Mouse (Mus musculus): ENCODE measurements around the gene 4930404N11Rik. TPM values are rescaled to one million over a fixed set of nuclear protein-coding genes. Genes with fewer than 3 reads are reported as not detected.

4930404N11Rik gene
- polyA plus RNA-seq, 1 experiment from 2014 or later = 0.82 TPM

GRCm38 (mm10) chr10:81326858-81327257 lies 38.8 kb downstream of the 4930404N11Rik start:
- 64% methylated on average over 6 of the region's 6 CpGs for WGBS
- peak overlapping the region; percentile 20; the same call in 1 of the 2 replicates for H3K9ac ChIP-seq
- ATAC-seq (ENCODE audit: insufficient number of reproducible peaks, low FRiP score) = no peak
- H3K4me1 ChIP-seq (replicated peaks) = peaks cover 52% of the 10 kb centered on the region
- H3K36me3 ChIP-seq = peaks cover 52% of the 10 kb centered on the region
- H3K4me2 ChIP-seq = no peak overlapping the region
- no peaks in the 10 kb centered on the region for H3K9me3 ChIP-seq (replicated peaks)
- H3K27ac ChIP-seq (ENCODE audit: poor library complexity, severe bottlenecking) = peak overlapping the region; percentile 34; the same call in 1 of the 2 replicates
- no peak overlapping the region for H3K4me3 ChIP-seq
- H3K27me3 ChIP-seq (replicated peaks) = no peaks in the 10 kb centered on the region

DNA sequence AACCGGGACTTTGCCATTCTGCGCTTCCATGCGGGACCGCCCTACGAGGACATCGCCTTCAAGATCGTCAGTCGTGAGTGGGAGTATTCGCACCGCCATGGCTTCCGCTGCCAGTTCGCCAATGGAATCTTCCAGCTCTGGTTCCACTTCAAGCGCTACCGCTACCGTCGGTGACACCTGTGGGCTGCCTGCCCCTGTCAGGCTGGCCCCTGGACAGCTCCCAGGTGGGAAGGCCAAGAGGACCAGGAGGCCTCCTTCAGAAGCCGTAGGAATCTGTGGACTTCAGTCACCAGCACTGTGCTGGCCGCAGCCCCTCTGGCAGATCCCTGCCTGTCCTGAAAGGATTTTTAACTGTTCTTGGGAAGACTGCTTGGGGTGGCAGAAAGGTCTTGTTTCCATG lies 39.8 kb downstream of the 4930404N11Rik start:
- Histone ChIP-seq H3K9me3 (replicated peaks) (no peaks in the 10 kb centered on the region), H3K4me1 (replicated peaks) (peaks cover 55% of the 10 kb centered on the region), H3K27me3 (replicated peaks) (no peaks in the 10 kb centered on the region), H3K9ac (no peak overlapping the region), H3K27ac (ENCODE audit: poor library complexity, severe bottlenecking) (no peak overlapping the region), H3K36me3 (peaks cover 52% of the 10 kb centered on the region), H3K4me2 (no peak overlapping the region), H3K4me3 (no peak overlapping the region)
- ATAC-seq (ENCODE audit: insufficient number of reproducible peaks, low FRiP score) = no peak
- 94% methylated on average over 18 of the region's 18 CpGs for WGBS

DNA sequence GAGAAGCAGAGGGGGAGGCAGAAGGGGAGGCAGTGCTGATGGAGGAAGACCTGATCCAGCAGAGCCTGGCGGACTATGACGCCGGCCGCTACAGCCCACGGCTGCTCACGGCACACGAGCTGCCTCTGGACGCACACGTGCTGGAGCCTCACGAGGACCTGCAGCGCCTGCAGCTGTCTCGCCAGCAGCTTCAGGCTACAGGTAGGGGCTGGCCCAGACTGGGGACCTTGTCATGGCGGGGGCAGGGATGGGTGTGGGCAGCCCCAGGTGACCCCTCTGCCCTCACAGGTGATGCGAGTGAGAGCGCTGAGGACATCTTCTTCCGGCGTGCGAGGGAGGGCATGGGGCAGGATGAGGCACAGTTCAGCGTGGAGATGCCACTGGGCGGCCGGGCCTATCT lies 40.4 kb downstream of the 4930404N11Rik start:
- Histone ChIP-seq H3K36me3 (peaks cover 52% of the 10 kb centered on the region), H3K4me3 (no peak overlapping the region), H3K27me3 (replicated peaks) (no peaks in the 10 kb centered on the region), H3K27ac (ENCODE audit: poor library complexity, severe bottlenecking) (no peak overlapping the region), H3K9ac (no peak overlapping the region), H3K4me1 (replicated peaks) (peaks cover 49% of the 10 kb centered on the region), H3K4me2 (no peak overlapping the region), H3K9me3 (replicated peaks) (no peaks in the 10 kb centered on the region)
- 97% methylated on average over 21 of the region's 21 CpGs for WGBS
- no peak for ATAC-seq (ENCODE audit: insufficient number of reproducible peaks, low FRiP score)

GRCm38 (mm10) chr10:81323791-81324530 lies 41.7 kb downstream of the 4930404N11Rik start:
- H3K36me3 ChIP-seq = peaks cover 52% of the 10 kb centered on the region
- H3K4me1 ChIP-seq (replicated peaks) = peaks cover 47% of the 10 kb centered on the region
- no peak for ATAC-seq (ENCODE audit: insufficient number of reproducible peaks, low FRiP score)
- no peaks in the 10 kb centered on the region for H3K9me3 ChIP-seq (replicated peaks)
- no peak overlapping the region for H3K4me3 ChIP-seq
- no peak overlapping the region for H3K27ac ChIP-seq (ENCODE audit: poor library complexity, severe bottlenecking)
- H3K27me3 ChIP-seq (replicated peaks) = no peaks in the 10 kb centered on the region
- no peak overlapping the region for H3K4me2 ChIP-seq
- WGBS = 94% methylated on average over 18 of the region's 18 CpGs
- H3K9ac ChIP-seq = no peak overlapping the region

GRCm38 (mm10) chr10:81323141-81323775 lies 42.4 kb downstream of the 4930404N11Rik start:
- H3K27ac ChIP-seq (ENCODE audit: poor library complexity, severe bottlenecking) = no peak overlapping the region

GRCm38 (mm10) chr10:81322444-81322843 lies 43.2 kb downstream of the 4930404N11Rik start:
- Histone ChIP-seq H3K27ac (ENCODE audit: poor library complexity, severe bottlenecking) (no peak overlapping the region), H3K4me2 (peak overlapping the region; percentile 88), H3K9ac (no peak overlapping the region; the same call in 1 of the 2 replicates), H3K36me3 (peaks cover 63% of the 10 kb centered on the region), H3K4me1 (replicated peaks) (peaks cover 43% of the 10 kb centered on the region), H3K9me3 (replicated peaks) (no peaks in the 10 kb centered on the region), H3K27me3 (replicated peaks) (no peaks in the 10 kb centered on the region), H3K4me3 (peak overlapping the region; percentile 96; the same call in 1 of the 2 replicates)
- 94% methylated on average over 27 of the region's 27 CpGs for WGBS
- ATAC-seq (ENCODE audit: insufficient number of reproducible peaks, low FRiP score) = no peak

More at GRCm38 (mm10) chr10:81323141-81323775, 42.4 kb downstream of the 4930404N11Rik start:
- H3K9ac ChIP-seq = no peak overlapping the region
- no peak for ATAC-seq (ENCODE audit: insufficient number of reproducible peaks, low FRiP score)
- peaks cover 57% of the 10 kb centered on the region for H3K36me3 ChIP-seq
- no peak overlapping the region for H3K4me3 ChIP-seq
- WGBS = 92% methylated on average over 23 of the region's 23 CpGs
- no peaks in the 10 kb centered on the region for H3K9me3 ChIP-seq (replicated peaks)
- peaks cover 47% of the 10 kb centered on the region for H3K4me1 ChIP-seq (replicated peaks)
- H3K4me2 ChIP-seq = no peak overlapping the region
- no peaks in the 10 kb centered on the region for H3K27me3 ChIP-seq (replicated peaks)

DNA sequence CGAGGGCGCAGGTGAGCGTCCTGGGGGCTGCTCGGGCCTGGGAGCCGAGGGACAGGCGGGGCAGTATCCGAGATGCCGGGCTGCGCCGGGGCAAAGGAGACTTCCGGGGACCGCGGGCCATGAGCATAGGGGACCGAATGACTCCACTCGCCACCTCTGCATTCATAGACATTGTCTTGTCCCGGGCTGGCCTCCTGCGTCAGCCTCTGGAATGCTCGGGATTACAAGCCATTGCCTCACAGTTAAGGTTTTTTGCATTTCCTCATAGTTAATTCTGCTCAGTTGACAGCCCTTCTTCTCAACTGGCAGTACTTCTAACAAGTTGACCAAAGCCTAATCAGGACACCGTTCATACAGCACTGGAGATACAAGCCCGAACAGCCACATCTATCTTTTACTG lies 44.2 kb downstream of the 4930404N11Rik start:
- peak overlapping the region; percentile 93 for H3K9ac ChIP-seq
- peak overlapping the region; percentile 96 for H3K4me3 ChIP-seq
- H3K4me1 ChIP-seq (replicated peaks) = peaks cover 44% of the 10 kb centered on the region
- peak overlapping the region; percentile 88 for H3K4me2 ChIP-seq
- H3K9me3 ChIP-seq (replicated peaks) = no peaks in the 10 kb centered on the region
- H3K27me3 ChIP-seq (replicated peaks) = no peaks in the 10 kb centered on the region
- peaks cover 54% of the 10 kb centered on the region for H3K36me3 ChIP-seq
- no peak for ATAC-seq (ENCODE audit: insufficient number of reproducible peaks, low FRiP score)
- 2% methylated on average over 20 of the region's 20 CpGs for WGBS
- peak overlapping the region; percentile 85 for H3K27ac ChIP-seq (ENCODE audit: poor library complexity, severe bottlenecking)

GRCm38 (mm10) chr10:81320550-81321347 lies 44.9 kb downstream of the 4930404N11Rik start, which contains the start of gene Cactin:
Gene Cactin, plus strand, starts transcription at chr10:81321103.
- Histone ChIP-seq H3K36me3 (peaks cover 52% of the 10 kb centered on the region), H3K4me2 (peak within 1 kb of the TSS; percentile 88), H3K9me3 (replicated peaks) (no peaks in the 10 kb centered on the region), H3K4me3 (peak within 1 kb of the TSS; percentile 96), H3K9ac (peak within 1 kb of the TSS; percentile 93), H3K4me1 (replicated peaks) (peaks cover 48% of the 10 kb centered on the region), H3K27me3 (replicated peaks) (no peaks in the 10 kb centered on the region), H3K27ac (ENCODE audit: poor library complexity, severe bottlenecking) (peak within 1 kb of the TSS; percentile 85)
- peak; percentile 94 for ATAC-seq (ENCODE audit: insufficient number of reproducible peaks, low FRiP score)
- under 1% methylated on average over 68 of the region's 68 CpGs for WGBS

GRCm38 (mm10) chr10:81319741-81320549 lies 45.7 kb downstream of the 4930404N11Rik start:
- peaks cover 50% of the 10 kb centered on the region for H3K4me1 ChIP-seq (replicated peaks)
- H3K4me3 ChIP-seq = peak overlapping the region; percentile 96
- no peaks in the 10 kb centered on the region for H3K27me3 ChIP-seq (replicated peaks)
- peaks cover 52% of the 10 kb centered on the region for H3K36me3 ChIP-seq
- peak overlapping the region; percentile 71 for H3K9ac ChIP-seq
- WGBS = 2% methylated on average over 38 of the region's 38 CpGs
- H3K4me2 ChIP-seq = peak overlapping the region; percentile 88
- no peaks in the 10 kb centered on the region for H3K9me3 ChIP-seq (replicated peaks)
- ATAC-seq (ENCODE audit: insufficient number of reproducible peaks, low FRiP score) = no peak; the same call in 1 of the 2 replicates
- peak overlapping the region; percentile 84 for H3K27ac ChIP-seq (ENCODE audit: poor library complexity, severe bottlenecking)

DNA sequence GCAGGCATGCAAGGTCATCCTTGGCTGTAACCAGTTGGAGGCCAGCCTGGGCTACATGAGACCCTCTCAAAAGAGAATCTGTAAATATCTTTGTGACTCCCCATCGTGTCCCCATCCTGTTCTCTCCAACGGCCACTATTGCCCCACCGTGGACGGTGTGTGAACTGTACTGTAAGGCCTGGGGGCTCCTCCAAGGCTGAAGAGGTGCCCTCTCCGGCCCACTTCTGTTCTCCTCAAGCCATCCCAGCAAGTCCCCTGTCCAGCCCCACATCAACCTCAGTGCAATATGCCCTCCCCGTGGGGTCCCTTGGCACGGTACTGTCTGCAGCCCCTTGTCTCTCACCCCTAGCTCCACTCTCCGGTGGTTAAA lies 46.3 kb downstream of the 4930404N11Rik start:
- H3K4me1 ChIP-seq (replicated peaks) = peaks cover 50% of the 10 kb centered on the region
- H3K27me3 ChIP-seq (replicated peaks) = no peaks in the 10 kb centered on the region
- H3K4me2 ChIP-seq = peak overlapping the region; percentile 88
- ATAC-seq (ENCODE audit: insufficient number of reproducible peaks, low FRiP score) = no peak
- no peaks in the 10 kb centered on the region for H3K9me3 ChIP-seq (replicated peaks)
- H3K4me3 ChIP-seq = peak overlapping the region; percentile 96
- peak overlapping the region; percentile 84; the same call in 1 of the 2 replicates for H3K27ac ChIP-seq (ENCODE audit: poor library complexity, severe bottlenecking)
- WGBS = 33% methylated on average over 8 of the region's 8 CpGs
- peak overlapping the region; percentile 71 for H3K9ac ChIP-seq
- H3K36me3 ChIP-seq = peaks cover 52% of the 10 kb centered on the region

Measured in heart, embryonic 12.5 days (tissue).